Mouse (Mus musculus) kidney, adult 2 months (tissue): ENCODE measurements around the gene Dtnb.

ENCODE experiments used
- CTCF ChIP-seq: fragments of 200-500 bp; conservative IDR thresholded peaks from 2 replicates; pipeline ENCODE4 v1.5.1; 2011; ENCODE audit warnings: low read depth, mild to moderate bottlenecking, control low read depth, low read length, moderate library complexity, mixed read lengths; ENCODE audit not compliant: insufficient read depth, insufficient read length
- POLR2A ChIP-seq: fragments of 200-500 bp; IDR thresholded peaks from one replicate; pipeline ENCODE4 v1.6.1; 2011; ENCODE audit warnings: low read depth, low read length, control low read depth

DNA sequence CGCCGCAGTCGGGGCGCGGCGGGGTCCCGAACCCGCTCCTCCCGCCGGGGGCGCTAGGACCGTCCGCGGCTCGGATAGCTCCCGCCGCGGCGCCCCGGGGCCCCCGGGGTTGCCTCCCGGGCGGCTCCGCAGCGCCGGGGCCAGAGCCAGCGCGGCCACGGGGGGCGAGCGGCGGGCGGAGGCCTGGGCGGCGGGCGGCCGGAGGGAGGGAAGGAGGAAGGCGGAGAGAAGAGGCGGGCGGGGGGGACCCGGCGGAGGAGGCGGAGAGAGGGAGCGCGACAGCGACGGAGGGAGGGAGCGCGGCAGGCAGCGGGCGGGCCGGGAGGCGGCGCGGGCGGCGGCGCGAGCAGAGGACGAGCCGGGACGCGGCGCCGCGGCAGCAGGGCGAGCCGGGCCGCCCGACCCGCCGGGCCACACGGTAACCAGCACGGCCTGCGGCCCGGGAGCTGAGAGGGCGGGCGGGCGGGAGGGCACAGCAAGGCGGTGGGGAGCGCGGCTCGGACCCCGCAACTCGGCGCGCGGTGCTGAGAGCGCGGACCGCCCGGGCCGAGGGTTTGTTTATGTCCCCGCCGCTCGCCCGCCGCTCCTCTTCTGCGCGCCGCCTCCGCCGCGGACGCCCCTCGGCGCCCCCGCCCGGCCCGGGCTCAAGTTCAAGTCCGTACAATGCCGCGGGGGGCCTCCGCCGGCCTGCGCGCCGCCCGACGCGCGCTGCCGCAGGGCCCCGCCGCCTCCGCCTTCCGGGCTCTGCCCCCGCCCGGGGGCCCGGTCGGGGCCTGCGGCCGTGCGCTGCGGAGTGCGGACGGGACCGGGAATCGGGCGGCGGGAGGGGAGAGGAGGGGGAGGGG, 234.7 kb downstream of the Dtnb start:
- TF ChIP-seq POLR2A (no peak), CTCF (no peak)
